Mouse (Mus musculus) liver, embryonic 14.5 days (tissue): ENCODE results near the gene Trpv2. TPM values are rescaled to one million over a fixed set of nuclear protein-coding genes. Genes with fewer than 3 reads are reported as not detected.

ENCODE experiments used
- ATAC-seq: fragments of 200-750 bp; cut with Nextera tagmentation; 2 replicates; pipeline ENCODE4 v1.8.0; 2017; ENCODE audit warnings: moderate number of reproducible peaks, mild to moderate bottlenecking, moderate library complexity; ENCODE audit not compliant: insufficient read depth
- DNase-seq, 3 experiments: peaks; one replicate each; pipeline ENCODE4 v3.0.0-alpha.2; 2012 to 2013; ENCODE audit warnings: low read depth in 3 of 3, low spot score in 3 of 3
- H3K27ac ChIP-seq: fragments of 300-500 bp; sonication (generic); 2 replicates; pipeline ENCODE4 v1.5.1; 2014; ENCODE audit warnings: moderate library complexity, mild to moderate bottlenecking, control low read depth, inconsistent platforms
- H3K27me3 ChIP-seq: fragments of 300-500 bp; sonication (generic); 2 replicates; pipeline ENCODE4 v1.6.1; 2014; ENCODE audit warnings: mild to moderate bottlenecking, low read length, moderate library complexity; ENCODE audit not compliant: control insufficient read depth, insufficient read depth
- H3K36me3 ChIP-seq: fragments of 300-500 bp; sonication (generic); replicated peaks from 2 replicates; pipeline ENCODE4 v1.6.1; 2014; ENCODE audit warnings: low read depth; ENCODE audit not compliant: control insufficient read depth, insufficient read depth
- H3K4me1 ChIP-seq, 2 experiments: fragments of 200-500 bp in 1 of 2; fragments of 300-500 bp in 1 of 2; sonication (generic) in 1 of 2; replicated peaks; 2 replicates each; pipeline ENCODE4 v1.6.1; 2012 to 2014; ENCODE audit warnings: antibody characterized with exemption in 1 of 2, inconsistent platforms in 1 of 2, low read length in 1 of 2; ENCODE audit not compliant: control insufficient read depth in 2 of 2, insufficient read depth in 2 of 2
- H3K4me2 ChIP-seq: fragments of 300-500 bp; sonication (generic); 2 replicates; pipeline ENCODE4 v1.6.1; 2014; ENCODE audit warnings: low read depth, mild to moderate bottlenecking, control low read depth, moderate library complexity
- H3K4me3 ChIP-seq, 2 experiments: fragments of 200-500 bp in 1 of 2; fragments of 300-500 bp in 1 of 2; sonication (generic) in 1 of 2; 2 replicates each; pipeline ENCODE4 v1.5.1; 2012 to 2014; ENCODE audit warnings: low read depth in 2 of 2, low read length in 2 of 2, mild to moderate bottlenecking in 2 of 2, control low read depth in 1 of 2, inconsistent platforms in 1 of 2, moderate library complexity in 1 of 2; ENCODE audit not compliant: insufficient read depth in 1 of 2
- H3K9ac ChIP-seq: fragments of 300-500 bp; sonication (generic); replicated peaks from 2 replicates; pipeline ENCODE4 v1.6.1; 2014; ENCODE audit warnings: mild to moderate bottlenecking, control low read depth, moderate library complexity
- H3K9me3 ChIP-seq: fragments of 300-500 bp; sonication (generic); 2 replicates; pipeline ENCODE4 v1.6.1; 2016; ENCODE audit warnings: low read length, mixed read lengths; ENCODE audit not compliant: control insufficient read depth
- CTCF ChIP-seq: IDR thresholded peaks from 2 replicates; pipeline ENCODE4 v1.5.1; 2016; ENCODE audit warnings: antibody characterized with exemption, low read depth, control low read depth
- EP300 ChIP-seq: IDR thresholded peaks from 2 replicates; pipeline ENCODE4 v1.6.1; 2016; ENCODE audit warnings: antibody characterized with exemption, low read depth
- WGBS: fragments of 180-500 bp; shearing (Covaris S2); extraction: QIAGEN DNeasy Blood & Tissue Kit; methylation state at CpG from one replicate; pipeline ENCODE4 v1.1.7; 2014; ENCODE audit not compliant: insufficient replicate concordance; 5-methylcytosine and 5-hydroxymethylcytosine counted together
- polyA plus RNA-seq, 2 experiments: library from polyadenylated mRNA; depleted of rRNA in 1 of 2; stranded (reverse) in 1 of 2; unstranded in 1 of 2; fragments of >200 nt; fragmentation: Nextera tagmentation in 1 of 2; extraction: Ambion mirVana in 1 of 2; gene quantifications; 2 replicates each; pipeline versions ENCODE4 v1.2.1 to v1.2.3; 2012 to 2014

Gene Trpv2
- polyA plus RNA-seq, 2 experiments, result 3.5 to 4.6 TPM

GRCm38 (mm10) chr11:62605619-62606298 is 31.5 kb downstream of the Trpv2 start:
- H3K4me2 ChIP-seq, result peak overlapping the region; percentile 68
- H3K36me3 ChIP-seq, result peaks cover 40% of the 10 kb centered on the region
- H3K9ac ChIP-seq, result no peak overlapping the region
- peaks cover 12 to 14% of the 10 kb centered on the region in 2 experiments for H3K4me1 ChIP-seq
- WGBS, result 42% methylated on average over 10 of the region's 10 CpGs
- H3K27ac ChIP-seq, result peak overlapping the region; percentile 94
- H3K27me3 ChIP-seq, result no peaks in the 10 kb centered on the region
- TF ChIP-seq CTCF (no peak), EP300 (no peak)
- peak overlapping the region; percentile 24 to 80; a peak in 3 of 4 replicates for H3K4me3 ChIP-seq
- no peaks in the 10 kb centered on the region for H3K9me3 ChIP-seq
- DNase-seq (no peak), ATAC-seq (peak; percentile 4)

- Histone ChIP-seq H3K9me3 (no peaks in the 10 kb centered on the region), H3K27ac (peak overlapping the region; percentile 44; the same call in 1 of the 2 replicates), H3K4me3 (no peak overlapping the region), H3K4me1 (peaks cover 12 to 14% of the 10 kb centered on the region in 2 experiments), H3K36me3 (peaks cover 40% of the 10 kb centered on the region), H3K27me3 (no peaks in the 10 kb centered on the region), H3K9ac (no peak overlapping the region), H3K4me2 (no peak overlapping the region)
- TF ChIP-seq EP300, result no peak
- TF ChIP-seq CTCF, result no peak
- ATAC-seq, result no peak
- WGBS, result 51% methylated on average over 10 of the region's 10 CpGs
- peak in 1 of 3 experiments; percentile 40 for DNase-seq
These were observed 32.2 kb downstream of the Trpv2 start for GRCm38 (mm10) chr11:62606299-62607169.

- H3K36me3 ChIP-seq, result peaks cover 40% of the 10 kb centered on the region
- no peaks in the 10 kb centered on the region for H3K27me3 ChIP-seq
- H3K4me2 ChIP-seq, result no peak overlapping the region
- peaks cover 6 to 8% of the 10 kb centered on the region in 2 experiments; a peak in 3 of 4 replicates for H3K4me1 ChIP-seq
- ATAC-seq (no peak), DNase-seq (no peak)
- no peaks in the 10 kb centered on the region for H3K9me3 ChIP-seq
- H3K27ac ChIP-seq, result no peak overlapping the region; the same call in 1 of the 2 replicates
- 67% methylated on average over 10 of the region's 10 CpGs for WGBS
- no peak overlapping the region for H3K9ac ChIP-seq
- TF ChIP-seq EP300 (no peak), CTCF (no peak)
- H3K4me3 ChIP-seq, result no peak overlapping the region
These were observed 33.1 kb downstream of the Trpv2 start for GRCm38 (mm10) chr11:62607170-62607951.

- peaks cover 6 to 8% of the 10 kb centered on the region in 2 experiments; a peak in 3 of 4 replicates for H3K4me1 ChIP-seq
- H3K9me3 ChIP-seq, result no peaks in the 10 kb centered on the region
- no peaks in the 10 kb centered on the region for H3K27me3 ChIP-seq
- no peak overlapping the region for H3K4me2 ChIP-seq
- WGBS, result 93% methylated on average over 1 of the region's 1 CpGs
- TF ChIP-seq EP300 (no peak), CTCF (no peak)
- H3K36me3 ChIP-seq, result peaks cover 40% of the 10 kb centered on the region
- H3K9ac ChIP-seq, result no peak overlapping the region
- ATAC-seq, result no peak
- no peak overlapping the region for H3K4me3 ChIP-seq
- DNase-seq, result no peak
- no peak overlapping the region for H3K27ac ChIP-seq
These were observed 33.6 kb downstream of the Trpv2 start for GRCm38 (mm10) chr11:62607952-62608201.
